Mouse (Mus musculus) lung, adult 2 months (tissue): ENCODE measurements around the gene Mgat4a.

Experiments used
- CTCF ChIP-seq: fragments of 200-500 bp; IDR thresholded peaks from 2 replicates; pipeline ENCODE4 v1.5.1; 2011; ENCODE audit warnings: mild to moderate bottlenecking, low read length, control low read depth; ENCODE audit not compliant: insufficient read depth
- POLR2A ChIP-seq: fragments of 200-500 bp; IDR thresholded peaks from 2 replicates; pipeline ENCODE4 v1.6.1; 2011; ENCODE audit warnings: low read depth, mild to moderate bottlenecking, control low read depth, low read length, borderline replicate concordance; ENCODE audit errors: extremely low read depth

GRCm38 (mm10) chr1:37436419-37436818 is 104.4 kb downstream of the Mgat4a start:
- TF ChIP-seq POLR2A (no peak), CTCF (no peak)
